Mouse (Mus musculus) megakaryocyte, embryonic 14.5 days (primary cell): Measurements from ENCODE around the gene 1700021F07Rik.

ENCODE experiments used
- FLI1 ChIP-seq: IDR thresholded peaks from 2 replicates; pipeline ENCODE4 v1.6.1; 2012; ENCODE audit warnings: low read length, inconsistent platforms, mixed read lengths
- GATA1 ChIP-seq: IDR thresholded peaks from 3 replicates; pipeline ENCODE4 v1.6.1; 2012; ENCODE audit warnings: mixed read lengths, low read length, inconsistent platforms, borderline replicate concordance

- TF ChIP-seq GATA1 (no peak), FLI1 (no peak)
These were observed 10.5 kb downstream of the 1700021F07Rik start for GRCm38 (mm10) chr2:173532711-173533462.
